Mouse (Mus musculus) forebrain, embryonic 11.5 days (tissue): ENCODE results near the gene Trio. TPM values are rescaled to one million over a fixed set of nuclear protein-coding genes. Genes with fewer than 3 reads are reported as not detected.

Experiments used
- ATAC-seq: fragments of 200-750 bp; cut with Nextera tagmentation; replicated peaks from 2 replicates; pipeline ENCODE4 v1.8.0; 2017; ENCODE audit warnings: moderate TSS enrichment; ENCODE audit not compliant: low FRiP score
- DNase-seq: peaks from one replicate; pipeline ENCODE4 v3.0.0-alpha.2; 2017; ENCODE audit warnings: low spot score
- H3K27ac ChIP-seq: fragments of 300-500 bp; sonication (generic); 2 replicates; pipeline ENCODE4 v1.5.1; 2014; ENCODE audit warnings: low read depth, low read length
- H3K27me3 ChIP-seq: fragments of 300-500 bp; sonication (generic); 2 replicates; pipeline ENCODE4 v1.6.1; 2014; ENCODE audit warnings: mild to moderate bottlenecking, low read length, mixed read lengths; ENCODE audit not compliant: control insufficient read depth, insufficient read depth
- H3K36me3 ChIP-seq: fragments of 300-500 bp; sonication (generic); 2 replicates; pipeline ENCODE4 v1.6.1; 2014; ENCODE audit warnings: mild to moderate bottlenecking, low read length, moderate library complexity, mixed read lengths; ENCODE audit not compliant: control insufficient read depth, insufficient read depth
- H3K4me1 ChIP-seq: fragments of 300-500 bp; sonication (generic); replicated peaks from 2 replicates; pipeline ENCODE4 v1.6.1; 2014; ENCODE audit warnings: low read length, mixed read lengths; ENCODE audit not compliant: control insufficient read depth, insufficient read depth
- H3K4me2 ChIP-seq: fragments of 300-500 bp; sonication (generic); 2 replicates; pipeline ENCODE4 v1.6.1; 2014; ENCODE audit warnings: low read depth, mild to moderate bottlenecking, low read length, moderate library complexity, mixed read lengths; ENCODE audit not compliant: severe bottlenecking
- H3K4me3 ChIP-seq: fragments of 300-500 bp; sonication (generic); 2 replicates; pipeline ENCODE4 v1.5.1; 2014; ENCODE audit warnings: low read depth, low read length
- H3K9ac ChIP-seq: fragments of 300-500 bp; sonication (generic); 2 replicates; pipeline ENCODE4 v1.6.1; 2014; ENCODE audit warnings: low read length
- H3K9me3 ChIP-seq: fragments of 300-500 bp; sonication (generic); 2 replicates; pipeline ENCODE4 v1.6.1; 2016; ENCODE audit warnings: low read length, mixed read lengths; ENCODE audit not compliant: control insufficient read depth
- WGBS: fragments of 180-500 bp; shearing (Covaris S2); extraction: QIAGEN DNeasy Blood & Tissue Kit; methylation state at CpG from one replicate; pipeline ENCODE4 v1.1.7; 2014; 5-methylcytosine and 5-hydroxymethylcytosine counted together
- polyA plus RNA-seq: library from polyadenylated mRNA; unstranded; fragments of >200 nt; fragmentation: Nextera tagmentation; extraction: Ambion mirVana; gene quantifications from 2 replicates; pipeline ENCODE4 v1.2.1, GENCODE M21; 2014

Trio gene
- polyA plus RNA-seq, 1 experiment from 2014 or later = 41.8 TPM

DNA sequence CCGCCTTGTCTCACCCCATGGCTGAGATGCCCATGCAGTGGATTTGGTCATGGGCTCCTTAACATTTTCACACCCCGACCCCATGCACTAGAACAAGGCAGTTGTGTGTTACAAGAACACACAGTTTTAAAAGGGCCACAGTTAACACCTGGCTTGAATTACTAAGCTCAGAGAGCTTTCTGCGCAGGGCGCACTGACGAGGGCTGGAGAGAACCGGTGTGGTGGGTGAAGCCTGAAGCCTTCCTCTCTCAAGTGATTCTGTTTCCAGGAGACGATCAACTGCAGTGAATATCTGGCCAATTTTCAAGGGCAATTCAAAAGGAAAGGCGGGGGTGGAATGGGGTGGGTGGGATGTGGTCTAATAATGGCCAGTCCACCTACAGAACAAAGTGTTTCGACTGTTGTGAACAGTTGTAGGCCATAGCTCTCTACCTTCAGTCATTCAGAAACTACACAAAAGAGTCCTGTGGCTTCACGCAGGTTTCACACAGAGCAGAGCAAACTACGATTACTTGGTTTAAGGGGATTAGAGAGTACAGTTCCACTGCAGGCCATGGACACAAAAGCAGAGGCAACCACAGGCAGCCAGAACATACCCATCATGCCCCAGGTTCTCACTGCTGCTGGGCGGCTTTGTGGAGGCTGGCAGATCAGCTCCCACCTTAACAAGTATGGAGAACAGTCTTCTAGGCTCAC is 214.7 kb downstream of the Trio start:
- Histone ChIP-seq H3K4me3 (no peak overlapping the region), H3K27me3 (no peaks in the 10 kb centered on the region), H3K27ac (peak overlapping the region; percentile 54), H3K4me2 (no peak overlapping the region), H3K4me1 (peaks cover 4% of the 10 kb centered on the region; the same call in 1 of the 2 replicates), H3K36me3 (peaks cover 6% of the 10 kb centered on the region), H3K9me3 (no peaks in the 10 kb centered on the region), H3K9ac (no peak overlapping the region)
- DNase-seq (peak; percentile 62), ATAC-seq (peak; percentile 85)
- 45% methylated on average over 12 of the region's 12 CpGs for WGBS

DNA sequence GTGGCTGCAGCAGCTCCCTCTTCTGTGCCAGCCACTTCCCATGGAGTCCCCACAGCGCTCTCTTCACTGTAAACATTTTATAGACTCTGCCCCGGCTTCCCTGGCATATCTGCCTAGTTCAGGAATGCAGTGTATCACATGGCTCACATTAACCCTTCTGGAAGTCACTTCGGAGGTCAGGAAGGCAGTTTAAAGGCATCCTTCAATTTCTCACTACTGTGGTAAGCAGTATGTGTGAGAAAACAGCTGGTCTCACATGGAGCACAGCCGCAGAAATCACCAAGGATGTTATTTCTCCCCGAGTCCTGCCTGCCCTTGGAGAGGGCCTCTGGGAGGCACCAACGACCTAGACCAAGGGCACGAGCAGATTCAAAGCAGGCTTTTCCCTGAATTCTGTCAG is 215.4 kb downstream of the Trio start:
- Histone ChIP-seq H3K9ac (no peak overlapping the region), H3K4me3 (no peak overlapping the region), H3K36me3 (peaks cover 10% of the 10 kb centered on the region; the same call in 1 of the 2 replicates), H3K27me3 (no peaks in the 10 kb centered on the region), H3K4me2 (no peak overlapping the region), H3K4me1 (peaks cover 4% of the 10 kb centered on the region; the same call in 1 of the 2 replicates), H3K27ac (peak overlapping the region; percentile 54; the same call in 1 of the 2 replicates), H3K9me3 (no peaks in the 10 kb centered on the region)
- ATAC-seq (no peak), DNase-seq (peak; percentile 49)
- WGBS = 72% methylated on average over 7 of the region's 7 CpGs

DNA sequence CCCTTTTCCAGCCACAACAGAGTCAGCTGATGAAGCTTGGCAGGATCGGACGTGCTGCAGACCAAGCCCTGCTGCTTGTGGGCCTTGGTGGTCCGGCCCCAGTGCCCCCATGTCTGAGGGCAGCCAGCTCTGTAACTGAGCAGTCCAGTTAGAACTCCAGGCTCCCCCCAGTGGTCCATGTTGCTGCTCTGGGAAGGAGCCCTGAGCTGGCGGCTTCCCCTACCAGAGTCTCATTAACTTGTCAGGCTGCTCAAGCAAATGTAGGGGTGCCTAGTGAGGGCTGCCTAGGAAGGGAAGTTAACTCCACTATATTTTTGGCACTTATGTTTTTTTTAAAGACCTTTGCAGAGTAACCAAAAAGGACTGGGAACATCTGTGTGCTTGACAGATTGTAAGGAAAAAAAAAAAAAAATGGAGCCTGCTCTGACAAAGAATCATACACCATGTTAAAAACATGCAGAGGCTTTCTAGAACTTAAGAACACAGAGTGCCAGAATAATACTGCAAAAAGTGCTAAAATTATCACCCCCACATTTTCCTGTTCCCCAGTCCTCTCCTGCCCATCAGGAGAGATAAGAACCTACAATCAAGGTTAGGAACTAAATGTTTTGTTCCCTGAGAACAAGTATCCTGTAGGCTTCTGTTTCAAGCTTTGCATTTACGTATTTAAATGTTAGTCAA is 216.9 kb downstream of the Trio start:
- WGBS = 66% methylated on average over 5 of the region's 5 CpGs
- ATAC-seq (no peak; the same call in 1 of the 2 replicates), DNase-seq (peak; percentile 52)
- H3K9me3 ChIP-seq = no peaks in the 10 kb centered on the region
- H3K27me3 ChIP-seq = no peaks in the 10 kb centered on the region
- H3K9ac ChIP-seq = no peak overlapping the region
- H3K27ac ChIP-seq = no peak overlapping the region
- H3K4me1 ChIP-seq = peaks cover 4% of the 10 kb centered on the region; the same call in 1 of the 2 replicates
- peaks cover 13% of the 10 kb centered on the region; the same call in 1 of the 2 replicates for H3K36me3 ChIP-seq
- H3K4me2 ChIP-seq = no peak overlapping the region
- H3K4me3 ChIP-seq = no peak overlapping the region

DNA sequence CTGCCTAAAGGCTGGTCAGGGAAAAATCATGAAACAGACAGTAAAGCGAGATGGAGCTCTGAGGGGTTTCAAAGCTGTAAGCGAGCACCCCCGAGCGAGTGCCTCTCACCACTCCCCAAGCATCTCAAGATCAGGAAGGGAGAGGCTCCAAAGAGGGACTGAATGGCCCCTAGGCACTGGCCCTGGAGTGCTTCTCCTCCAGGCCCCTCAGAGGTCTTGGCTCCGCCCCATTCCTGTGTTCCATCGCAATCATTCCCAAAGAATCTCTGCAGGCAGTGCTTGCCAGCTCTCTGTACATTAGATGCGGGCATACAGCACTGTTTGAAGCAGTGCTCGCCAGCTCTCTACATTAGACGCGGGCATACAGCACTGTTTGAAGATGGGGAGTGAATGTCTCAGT is 219.4 kb downstream of the Trio start:
- DNase-seq (no peak), ATAC-seq (no peak)
- Histone ChIP-seq H3K27ac (no peak overlapping the region), H3K4me2 (no peak overlapping the region), H3K9ac (no peak overlapping the region), H3K4me1 (peaks cover 4% of the 10 kb centered on the region; the same call in 1 of the 2 replicates), H3K36me3 (peaks cover 7% of the 10 kb centered on the region; the same call in 1 of the 2 replicates), H3K9me3 (no peaks in the 10 kb centered on the region), H3K27me3 (no peaks in the 10 kb centered on the region), H3K4me3 (no peak overlapping the region)
- WGBS = 69% methylated on average over 10 of the region's 10 CpGs

DNA sequence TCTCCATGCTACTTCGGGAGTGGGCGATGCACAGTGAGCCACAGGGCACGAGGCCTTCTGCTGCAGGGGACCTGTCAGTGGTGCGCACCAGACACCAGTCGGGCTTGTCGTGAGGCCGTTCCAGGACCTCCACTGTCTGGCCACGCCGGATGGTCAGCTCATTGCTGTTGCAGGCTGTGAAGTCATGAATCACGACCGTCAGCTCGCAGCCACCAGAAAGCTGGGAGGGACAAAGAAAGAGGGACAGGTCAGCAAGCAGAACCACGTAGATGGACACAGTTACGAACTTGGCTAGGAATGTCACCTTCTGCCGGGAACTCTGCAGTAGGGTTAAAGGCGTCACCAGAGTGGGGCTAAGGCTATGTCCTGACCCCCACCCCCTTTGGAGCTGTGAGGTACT is 220.0 kb downstream of the Trio start:
- Histone ChIP-seq H3K9me3 (no peaks in the 10 kb centered on the region), H3K4me1 (peaks cover 5% of the 10 kb centered on the region; the same call in 1 of the 2 replicates), H3K4me2 (no peak overlapping the region), H3K27ac (no peak overlapping the region), H3K36me3 (peaks cover 7% of the 10 kb centered on the region; the same call in 1 of the 2 replicates), H3K9ac (no peak overlapping the region), H3K4me3 (no peak overlapping the region), H3K27me3 (no peaks in the 10 kb centered on the region)
- no peak for DNase-seq
- no peak for ATAC-seq
- WGBS = 90% methylated on average over 16 of the region's 16 CpGs

DNA sequence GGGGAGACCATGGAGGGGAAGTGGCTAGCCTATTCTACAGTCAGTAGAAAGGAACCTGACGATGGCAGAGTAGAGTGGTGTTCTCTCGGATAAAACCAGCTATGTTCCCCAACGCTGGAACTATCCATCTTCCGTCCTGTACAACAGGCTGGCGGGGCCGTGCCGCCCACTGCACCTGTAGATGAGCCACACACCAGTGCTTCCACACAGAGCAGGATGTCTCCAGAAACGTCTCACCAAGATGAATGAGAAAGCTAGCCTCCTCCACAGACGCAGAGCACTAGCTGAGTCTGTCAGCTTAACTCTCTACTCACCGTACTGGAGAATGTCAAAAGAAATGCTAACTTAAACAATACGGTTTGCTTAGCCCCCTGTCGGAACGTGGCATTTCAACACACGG is 221.2 kb downstream of the Trio start:
- Histone ChIP-seq H3K36me3 (peaks cover 7% of the 10 kb centered on the region; the same call in 1 of the 2 replicates), H3K27ac (no peak overlapping the region), H3K4me3 (no peak overlapping the region), H3K9ac (no peak overlapping the region), H3K4me1 (0 out of 2 replicates have a peak, but pooled peaks cover 3% of the 10 kb centered on the region), H3K27me3 (no peaks in the 10 kb centered on the region), H3K4me2 (no peak overlapping the region), H3K9me3 (no peaks in the 10 kb centered on the region)
- DNase-seq (no peak), ATAC-seq (no peak)
- WGBS = 87% methylated on average over 14 of the region's 14 CpGs

DNA sequence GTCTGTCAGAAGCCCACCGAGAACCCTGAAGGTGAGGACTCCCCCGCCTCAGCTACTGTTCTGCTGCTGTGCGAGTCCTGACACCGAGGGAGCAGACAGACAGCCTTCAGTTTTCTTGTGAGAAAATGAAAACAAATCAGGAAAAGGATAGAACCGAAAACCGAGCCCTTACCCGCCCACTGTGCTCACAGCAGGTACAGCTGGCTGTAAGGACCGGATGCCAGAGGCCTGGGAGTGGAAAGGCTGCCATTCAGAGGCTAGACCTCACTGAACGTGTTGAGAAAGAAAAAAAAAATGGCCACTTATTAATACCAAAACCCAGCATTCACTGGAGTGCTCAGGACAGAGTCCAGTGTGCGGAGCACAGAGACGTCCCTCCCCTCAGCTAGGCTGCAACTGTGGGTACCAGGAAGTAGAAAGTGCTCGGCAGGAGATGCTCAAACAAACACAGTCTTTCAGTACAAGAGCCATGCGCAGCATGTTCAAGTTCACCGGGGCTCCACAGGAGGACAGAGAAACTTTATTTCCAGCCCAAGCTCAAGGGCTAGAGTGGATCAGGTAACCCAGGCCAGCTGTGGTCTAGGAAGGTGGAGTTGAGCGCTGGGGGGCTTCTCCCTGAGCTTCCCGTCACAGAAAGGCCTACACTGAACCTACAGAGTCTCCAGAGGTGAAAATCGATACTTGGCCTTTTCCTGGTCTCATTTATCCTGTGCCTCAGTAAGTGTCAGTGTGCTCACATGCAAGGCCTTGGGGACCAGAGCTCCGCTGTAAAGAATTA is 221.9 kb downstream of the Trio start:
- 76% methylated on average over 18 of the region's 18 CpGs for WGBS
- Histone ChIP-seq H3K9me3 (no peaks in the 10 kb centered on the region), H3K4me1 (0 out of 2 replicates have a peak, but pooled peaks cover 3% of the 10 kb centered on the region), H3K27me3 (no peaks in the 10 kb centered on the region), H3K36me3 (peaks cover 7% of the 10 kb centered on the region; the same call in 1 of the 2 replicates), H3K27ac (no peak overlapping the region; the same call in 1 of the 2 replicates), H3K4me3 (no peak overlapping the region), H3K4me2 (no peak overlapping the region), H3K9ac (no peak overlapping the region)
- DNase-seq = no peak
- ATAC-seq = no peak

DNA sequence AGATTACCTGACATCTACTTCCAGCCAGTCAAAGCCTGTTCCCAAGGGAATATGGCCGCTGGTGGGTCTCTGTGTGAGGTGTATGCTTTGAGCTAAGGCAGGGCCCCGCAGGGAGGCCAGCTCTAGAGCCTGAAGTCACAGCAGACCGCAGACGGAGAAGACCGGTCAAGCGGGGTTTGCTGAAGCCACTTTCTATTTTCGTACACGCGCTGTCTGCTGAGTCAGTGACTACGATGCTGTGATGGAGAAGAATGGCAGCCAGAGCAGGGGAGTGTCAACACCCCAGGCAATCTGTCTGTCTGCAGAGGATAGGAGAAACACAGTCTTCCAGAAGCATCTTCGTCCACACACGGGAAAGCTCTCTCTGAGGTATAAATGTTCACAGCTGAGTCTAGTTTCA is 223.4 kb downstream of the Trio start:
- Histone ChIP-seq H3K27me3 (no peaks in the 10 kb centered on the region), H3K4me2 (no peak overlapping the region), H3K36me3 (peaks cover 7% of the 10 kb centered on the region; the same call in 1 of the 2 replicates), H3K27ac (no peak overlapping the region), H3K4me1 (0 out of 2 replicates have a peak, but pooled peaks cover 3% of the 10 kb centered on the region), H3K4me3 (no peak overlapping the region), H3K9me3 (no peaks in the 10 kb centered on the region), H3K9ac (no peak overlapping the region)
- no peak for ATAC-seq
- no peak for DNase-seq
- 87% methylated on average over 12 of the region's 12 CpGs for WGBS
